Mouse (Mus musculus) kidney, adult 2 months (tissue): Measurements from ENCODE around the gene Gm27021.

ENCODE experiments used
- CTCF ChIP-seq: fragments of 200-500 bp; conservative IDR thresholded peaks from 2 replicates; pipeline ENCODE4 v1.5.1; 2011; ENCODE audit warnings: low read depth, mild to moderate bottlenecking, control low read depth, low read length, moderate library complexity, mixed read lengths; ENCODE audit not compliant: insufficient read depth, insufficient read length
- POLR2A ChIP-seq: fragments of 200-500 bp; IDR thresholded peaks from one replicate; pipeline ENCODE4 v1.6.1; 2011; ENCODE audit warnings: low read depth, low read length, control low read depth

DNA sequence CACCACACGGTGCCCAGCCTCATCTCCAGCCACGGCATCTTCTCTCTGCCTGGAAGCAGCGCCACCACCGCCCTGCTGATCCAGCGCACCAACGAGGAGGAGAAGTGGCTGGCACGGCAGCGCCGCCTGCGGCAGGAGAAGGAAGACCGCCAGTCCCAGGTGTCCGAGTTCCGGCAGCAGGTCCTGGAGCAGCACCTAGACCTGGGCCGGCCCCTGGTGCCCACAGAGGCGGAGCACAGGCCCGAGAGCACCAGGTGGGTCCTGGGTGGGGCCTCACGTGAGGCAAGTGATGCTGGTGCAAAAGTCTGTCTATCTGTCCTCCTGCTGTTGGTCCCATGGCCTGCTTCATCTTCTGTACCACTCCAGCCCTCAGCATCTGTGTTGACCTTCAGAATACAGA, 98.8 kb downstream of the Gm27021 start:
- TF ChIP-seq POLR2A (no peak), CTCF (no peak)
